Mouse (Mus musculus) ES-Bruce4 (cell line): Measurements from ENCODE around the gene Kcnq4.

ENCODE experiments used
- CTCF ChIP-seq: IDR thresholded peaks from one replicate; pipeline ENCODE4 v1.8.1; 2011; ENCODE audit warnings: low read depth, low read length
- EP300 ChIP-seq: IDR thresholded peaks from 2 replicates; pipeline ENCODE4 v1.6.1; 2011; ENCODE audit warnings: low read depth, low read length; ENCODE audit not compliant: insufficient read depth
- POLR2A ChIP-seq: IDR thresholded peaks from one replicate; pipeline ENCODE4 v1.8.1; 2011; ENCODE audit warnings: low read length; ENCODE audit not compliant: insufficient read depth

DNA sequence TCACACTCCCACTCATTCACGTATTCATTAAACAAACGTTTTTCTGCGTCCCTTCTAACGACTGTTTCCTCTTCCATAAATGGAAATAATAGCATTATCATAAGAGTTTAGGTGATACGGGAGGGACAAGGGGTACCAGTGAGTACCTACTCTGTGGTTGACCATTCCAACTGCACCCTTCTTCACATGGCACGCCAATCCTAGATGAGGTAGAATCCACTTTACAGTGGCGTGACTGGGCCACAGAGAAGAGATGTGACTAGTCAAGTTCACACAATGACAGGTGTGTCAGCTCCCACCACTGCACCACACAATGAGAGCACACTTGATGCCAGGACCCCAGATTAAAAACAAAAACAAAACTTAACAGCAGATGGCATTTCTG, 98.2 kb downstream of the Kcnq4 start:
- TF ChIP-seq CTCF, result no peak
- TF ChIP-seq POLR2A, result no peak
- TF ChIP-seq EP300, result no peak
